Mouse (Mus musculus) heart, postnatal 14 days (tissue): ENCODE data around the gene Zfp330. TPM values are rescaled to one million over a fixed set of nuclear protein-coding genes. Genes with fewer than 3 reads are reported as not detected.
A peak's percentile ranks its signal among the peaks of the same experiment; 100 is the strongest.

Source experiments
- DNase-seq, 2 experiments: peaks; one replicate each; pipeline ENCODE4 v3.0.0; 2021 to 2022
- intact Hi-C: fragments of 180-260 bp; cut with DNase I; formaldehyde crosslinking; loops from one replicate; pipeline ENCODE4 v1.15.1; 2025
- long read RNA-seq, 2 experiments: library from polyadenylated mRNA; stranded (forward); transcript quantifications; one replicate each; pipeline ENCODE4 v2.0.0; 2021
- total RNA-seq, 2 experiments: library from RNA; stranded (reverse); gene quantifications; 2 replicates each; pipeline ENCODE4 v1.2.3; 2021

The Zfp330 gene
- 10 to 100 TPM; 20.1 to 23.3 TPM for total RNA-seq
- long read RNA-seq, experiment 1, transcript Zfp330-201 (10 exons, 1,675 nt), result major isoform, 47 of 50 reads
- long read RNA-seq, experiment 1, partial matches to known transcripts, result 1 of 50 reads
- long read RNA-seq, experiment 1, other reads (novel, unspliced or antisense), result 2 of 50 reads
- long read RNA-seq, experiment 2, transcript Zfp330-201 (10 exons, 1,675 nt), result major isoform, 31 of 31 reads
- long read RNA-seq, experiment 2, partial matches to known transcripts, result 0 of 31 reads
- long read RNA-seq, experiment 2, other reads (novel, unspliced or antisense), result 0 of 31 reads

- peak; percentile 85 to 93 for DNase-seq
- intact Hi-C loops, result loop anchor here (10.0 kb wide), 2 partner anchors 321 to 561 kb away; partner anchors contain the start of gene Elmod2
Observed at GRCm38 (mm10) chr8:82774093-82774422, at the start of gene Zfp330. Gene Zfp330 (minus strand): TSS chr8:82774160.

GRCm38 (mm10) chr8:82777945-82778344, 4.0 kb upstream of the Zfp330 start:
- intact Hi-C loops, result loop anchor here (10.0 kb wide), 2 partner anchors 317 to 557 kb away; partner anchors contain the start of gene Elmod2
- no peak for DNase-seq

- intact Hi-C loops, result loop anchor here (10.0 kb wide), 2 partner anchors 317 to 557 kb away; partner anchors contain the start of gene Elmod2
- no peak for DNase-seq
Observed at GRCm38 (mm10) chr8:82777406-82777805, 3.4 kb upstream of the Zfp330 start.

- intact Hi-C loops, result loop anchor here (10.0 kb wide), 2 partner anchors 320 to 560 kb away; partner anchors contain the start of gene Elmod2
- no peak for DNase-seq
Observed at GRCm38 (mm10) chr8:82774482-82774881, 522 bp upstream of the Zfp330 start.

GRCm38 (mm10) chr8:82773332-82774092, 448 bp downstream of the Zfp330 start:
- DNase-seq, result peak in 1 of 2 experiments; percentile 3
- intact Hi-C loops, result loop anchor here (10.0 kb wide), 2 partner anchors 321 to 561 kb away; partner anchors contain the start of gene Elmod2

GRCm38 (mm10) chr8:82770886-82771285, 3.1 kb downstream of the Zfp330 start:
- intact Hi-C loops, result loop anchor here (10.0 kb wide), 2 partner anchors 324 to 564 kb away; partner anchors contain the start of gene Elmod2
- DNase-seq, result no peak

GRCm38 (mm10) chr8:82759071-82759470, 14.9 kb downstream of the Zfp330 start:
- intact Hi-C loops, result no loop called here
- no peak for DNase-seq

GRCm38 (mm10) chr8:82754946-82755345, 19.0 kb downstream of the Zfp330 start:
- DNase-seq, result no peak
- intact Hi-C loops, result no loop called here

- no peak for DNase-seq
- intact Hi-C loops, result loop anchor here (10.0 kb wide), 1 partner anchor 1272 kb away; no protein-coding TSS in a partner anchor
Observed at GRCm38 (mm10) chr8:82746617-82747016, 27.3 kb downstream of the Zfp330 start.

- DNase-seq, result peak; percentile 74 to 83
- intact Hi-C loops, result loop anchor here (2.0 to 10.0 kb wide), 3 partner anchors 393 to 1397 kb away; no protein-coding TSS in a partner anchor
Observed at GRCm38 (mm10) chr8:82743905-82744904, 29.8 kb downstream of the Zfp330 start.

Other genes with a start within 250 kb of the Zfp330 start
- 10 to 100 TPM; 10.6 to 12.9 TPM for gene Rnf150, start 89.2 kb upstream of the Zfp330 start, total RNA-seq